Mouse (Mus musculus) lung, postnatal 0 days (tissue): ENCODE measurements around the gene Apobr.

Experiments
- CTCF ChIP-seq: IDR thresholded peaks from 2 replicates; pipeline ENCODE4 v1.5.1; 2016; ENCODE audit warnings: antibody characterized with exemption, mild to moderate bottlenecking
- EP300 ChIP-seq: IDR thresholded peaks from 2 replicates; pipeline ENCODE4 v1.6.1; 2016; ENCODE audit warnings: antibody characterized with exemption, mild to moderate bottlenecking, control low read depth

- TF ChIP-seq EP300 (no peak), CTCF (peak; percentile 25)
Observed at GRCm38 (mm10) chr7:126616707-126617106, 32.0 kb downstream of the Apobr start.
